Mouse (Mus musculus): ENCODE measurements around the gene Sept9. TPM values are rescaled to one million over a fixed set of nuclear protein-coding genes. Genes with fewer than 3 reads are reported as not detected.

Gene Sept9
- polyA plus RNA-seq, 1 experiment from 2014 or later = 208 TPM

GRCm38 (mm10) chr11:117311127-117311800 is 111.8 kb downstream of the Sept9 start:
- DNase-seq (ENCODE audit: low spot score) = no peak
- Histone ChIP-seq H3K4me2 (ENCODE audit: low read depth, severe bottlenecking) (no peak overlapping the region), H3K27me3 (ENCODE audit: control insufficient read depth, insufficient read depth, low read length) (no peaks in the 10 kb centered on the region), H3K4me1 (ENCODE audit: control insufficient read depth, insufficient read depth, low read length) (peaks cover 71% of the 10 kb centered on the region), H3K9me3 (ENCODE audit: control insufficient read depth, low read length) (no peaks in the 10 kb centered on the region), H3K9ac (ENCODE audit: low read length) (no peak overlapping the region), H3K4me3 (ENCODE audit: low read depth, low read length) (no peak overlapping the region), H3K36me3 (ENCODE audit: control insufficient read depth, insufficient read depth, low read length) (no peaks in the 10 kb centered on the region), H3K27ac (replicated peaks; ENCODE audit: low read depth, low read length) (no peak overlapping the region)
- 75% methylated on average over 15 of the region's 15 CpGs for WGBS
- ATAC-seq (ENCODE audit: insufficient number of reproducible peaks, low FRiP score, low TSS enrichment, low read depth) = no peak

- peak overlapping the region; percentile 59; the same call in 1 of the 2 replicates for H3K27ac ChIP-seq (replicated peaks; ENCODE audit: low read depth, low read length)
- ATAC-seq (ENCODE audit: insufficient number of reproducible peaks, low FRiP score, low TSS enrichment, low read depth) = no peak
- no peaks in the 10 kb centered on the region for H3K36me3 ChIP-seq (ENCODE audit: control insufficient read depth, insufficient read depth, low read length)
- H3K4me1 ChIP-seq (ENCODE audit: control insufficient read depth, insufficient read depth, low read length) = peaks cover 71% of the 10 kb centered on the region
- no peak overlapping the region for H3K4me2 ChIP-seq (ENCODE audit: low read depth, severe bottlenecking)
- H3K4me3 ChIP-seq (ENCODE audit: low read depth, low read length) = no peak overlapping the region
- H3K9ac ChIP-seq (ENCODE audit: low read length) = peak overlapping the region; percentile 40; the same call in 1 of the 2 replicates
- DNase-seq (ENCODE audit: low spot score) = no peak
- H3K27me3 ChIP-seq (ENCODE audit: control insufficient read depth, insufficient read depth, low read length) = no peaks in the 10 kb centered on the region
- H3K9me3 ChIP-seq (ENCODE audit: control insufficient read depth, low read length) = no peaks in the 10 kb centered on the region
- 63% methylated on average over 23 of the region's 23 CpGs for whole genome bisulfite sequencing
Measured at GRCm38 (mm10) chr11:117312028-117312901, 112.8 kb downstream of the Sept9 start.

GRCm38 (mm10) chr11:117312936-117313335 is 113.5 kb downstream of the Sept9 start:
- H3K4me2 ChIP-seq (ENCODE audit: low read depth, severe bottlenecking) = no peak overlapping the region
- ATAC-seq (ENCODE audit: insufficient number of reproducible peaks, low FRiP score, low TSS enrichment, low read depth) (no peak), DNase-seq (ENCODE audit: low spot score) (peak; percentile 73)
- peaks cover 71% of the 10 kb centered on the region for H3K4me1 ChIP-seq (ENCODE audit: control insufficient read depth, insufficient read depth, low read length)
- WGBS = 49% methylated on average over 8 of the region's 8 CpGs
- H3K27me3 ChIP-seq (ENCODE audit: control insufficient read depth, insufficient read depth, low read length) = no peaks in the 10 kb centered on the region
- no peaks in the 10 kb centered on the region for H3K9me3 ChIP-seq (ENCODE audit: control insufficient read depth, low read length)
- H3K9ac ChIP-seq (ENCODE audit: low read length) = no peak overlapping the region
- no peaks in the 10 kb centered on the region for H3K36me3 ChIP-seq (ENCODE audit: control insufficient read depth, insufficient read depth, low read length)
- no peak overlapping the region for H3K27ac ChIP-seq (replicated peaks; ENCODE audit: low read depth, low read length)
- H3K4me3 ChIP-seq (ENCODE audit: low read depth, low read length) = no peak overlapping the region

GRCm38 (mm10) chr11:117313446-117313845 is 114.0 kb downstream of the Sept9 start:
- WGBS = 77% methylated on average over 7 of the region's 7 CpGs

GRCm38 (mm10) chr11:117314026-117314425 is 114.6 kb downstream of the Sept9 start:
- Histone ChIP-seq H3K4me1 (ENCODE audit: control insufficient read depth, insufficient read depth, low read length) (peaks cover 71% of the 10 kb centered on the region), H3K27ac (replicated peaks; ENCODE audit: low read depth, low read length) (no peak overlapping the region), H3K9me3 (ENCODE audit: control insufficient read depth, low read length) (no peaks in the 10 kb centered on the region), H3K9ac (ENCODE audit: low read length) (no peak overlapping the region), H3K27me3 (ENCODE audit: control insufficient read depth, insufficient read depth, low read length) (no peaks in the 10 kb centered on the region), H3K4me3 (ENCODE audit: low read depth, low read length) (no peak overlapping the region), H3K4me2 (ENCODE audit: low read depth, severe bottlenecking) (no peak overlapping the region), H3K36me3 (ENCODE audit: control insufficient read depth, insufficient read depth, low read length) (no peaks in the 10 kb centered on the region)
- DNase-seq (ENCODE audit: low spot score) (no peak), ATAC-seq (ENCODE audit: insufficient number of reproducible peaks, low FRiP score, low TSS enrichment, low read depth) (no peak)
- WGBS = 93% methylated on average over 7 of the region's 7 CpGs

More at GRCm38 (mm10) chr11:117313446-117313845, 114.0 kb downstream of the Sept9 start:
- Histone ChIP-seq H3K36me3 (ENCODE audit: control insufficient read depth, insufficient read depth, low read length) (no peaks in the 10 kb centered on the region), H3K9ac (ENCODE audit: low read length) (no peak overlapping the region), H3K4me1 (ENCODE audit: control insufficient read depth, insufficient read depth, low read length) (peaks cover 71% of the 10 kb centered on the region), H3K27me3 (ENCODE audit: control insufficient read depth, insufficient read depth, low read length) (no peaks in the 10 kb centered on the region), H3K27ac (replicated peaks; ENCODE audit: low read depth, low read length) (no peak overlapping the region), H3K4me3 (ENCODE audit: low read depth, low read length) (no peak overlapping the region), H3K9me3 (ENCODE audit: control insufficient read depth, low read length) (no peaks in the 10 kb centered on the region), H3K4me2 (ENCODE audit: low read depth, severe bottlenecking) (no peak overlapping the region)
- DNase-seq (ENCODE audit: low spot score) = no peak
- no peak for ATAC-seq (ENCODE audit: insufficient number of reproducible peaks, low FRiP score, low TSS enrichment, low read depth)

- ATAC-seq (ENCODE audit: insufficient number of reproducible peaks, low FRiP score, low TSS enrichment, low read depth) = no peak
- H3K27me3 ChIP-seq (ENCODE audit: control insufficient read depth, insufficient read depth, low read length) = no peaks in the 10 kb centered on the region
- H3K27ac ChIP-seq (replicated peaks; ENCODE audit: low read depth, low read length) = no peak overlapping the region
- H3K9ac ChIP-seq (ENCODE audit: low read length) = no peak overlapping the region
- WGBS = 95% methylated on average over 8 of the region's 8 CpGs
- no peaks in the 10 kb centered on the region for H3K36me3 ChIP-seq (ENCODE audit: control insufficient read depth, insufficient read depth, low read length)
- no peak overlapping the region for H3K4me2 ChIP-seq (ENCODE audit: low read depth, severe bottlenecking)
- no peak for DNase-seq (ENCODE audit: low spot score)
- peaks cover 71% of the 10 kb centered on the region for H3K4me1 ChIP-seq (ENCODE audit: control insufficient read depth, insufficient read depth, low read length)
- no peaks in the 10 kb centered on the region for H3K9me3 ChIP-seq (ENCODE audit: control insufficient read depth, low read length)
- no peak overlapping the region for H3K4me3 ChIP-seq (ENCODE audit: low read depth, low read length)
Measured at GRCm38 (mm10) chr11:117314520-117314919, 115.1 kb downstream of the Sept9 start.

GRCm38 (mm10) chr11:117315309-117315708 is 115.8 kb downstream of the Sept9 start:
- Histone ChIP-seq H3K9me3 (ENCODE audit: control insufficient read depth, low read length) (no peaks in the 10 kb centered on the region), H3K27ac (replicated peaks; ENCODE audit: low read depth, low read length) (no peak overlapping the region), H3K4me1 (ENCODE audit: control insufficient read depth, insufficient read depth, low read length) (peaks cover 71% of the 10 kb centered on the region), H3K4me2 (ENCODE audit: low read depth, severe bottlenecking) (no peak overlapping the region), H3K9ac (ENCODE audit: low read length) (no peak overlapping the region), H3K27me3 (ENCODE audit: control insufficient read depth, insufficient read depth, low read length) (no peaks in the 10 kb centered on the region), H3K36me3 (ENCODE audit: control insufficient read depth, insufficient read depth, low read length) (no peaks in the 10 kb centered on the region), H3K4me3 (ENCODE audit: low read depth, low read length) (no peak overlapping the region)
- DNase-seq (ENCODE audit: low spot score) = no peak
- no peak for ATAC-seq (ENCODE audit: insufficient number of reproducible peaks, low FRiP score, low TSS enrichment, low read depth)
- 89% methylated on average over 11 of the region's 11 CpGs for WGBS

GRCm38 (mm10) chr11:117316441-117317331 is 117.2 kb downstream of the Sept9 start:
- H3K36me3 ChIP-seq (ENCODE audit: control insufficient read depth, insufficient read depth, low read length) = no peaks in the 10 kb centered on the region
- H3K27me3 ChIP-seq (ENCODE audit: control insufficient read depth, insufficient read depth, low read length) = no peaks in the 10 kb centered on the region
- H3K4me1 ChIP-seq (ENCODE audit: control insufficient read depth, insufficient read depth, low read length) = peaks cover 69% of the 10 kb centered on the region
- H3K4me2 ChIP-seq (ENCODE audit: low read depth, severe bottlenecking) = peak overlapping the region; percentile 30; the same call in 1 of the 2 replicates
- DNase-seq (ENCODE audit: low spot score) = peak; percentile 49
- H3K9ac ChIP-seq (ENCODE audit: low read length) = peak overlapping the region; percentile 32; the same call in 1 of the 2 replicates
- peak overlapping the region; percentile 88 for H3K27ac ChIP-seq (replicated peaks; ENCODE audit: low read depth, low read length)
- H3K4me3 ChIP-seq (ENCODE audit: low read depth, low read length) = no peak overlapping the region
- no peak for ATAC-seq (ENCODE audit: insufficient number of reproducible peaks, low FRiP score, low TSS enrichment, low read depth)
- 39% methylated on average over 16 of the region's 16 CpGs for WGBS
- no peaks in the 10 kb centered on the region for H3K9me3 ChIP-seq (ENCODE audit: control insufficient read depth, low read length)
